Mouse (Mus musculus) stomach, postnatal 0 days (tissue): ENCODE measurements around the gene Cnfn. TPM values are rescaled to one million over a fixed set of nuclear protein-coding genes. Genes with fewer than 3 reads are reported as not detected.

ENCODE experiments used
- ATAC-seq: fragments of 200-750 bp; cut with Nextera tagmentation; 2 replicates; pipeline ENCODE4 v1.8.0; 2017; ENCODE audit not compliant: low FRiP score, low TSS enrichment
- DNase-seq: peaks from one replicate; pipeline ENCODE4 v3.0.0-alpha.2; 2016; ENCODE audit warnings: low spot score
- H3K27ac ChIP-seq: fragments of 300-500 bp; sonication (generic); replicated peaks from 2 replicates; pipeline ENCODE4 v1.5.1; 2014; ENCODE audit warnings: mild to moderate bottlenecking, control low read depth
- H3K27me3 ChIP-seq: fragments of 300-500 bp; sonication (generic); 2 replicates; pipeline ENCODE4 v1.6.1; 2014; ENCODE audit warnings: low read length; ENCODE audit not compliant: control insufficient read depth, insufficient read depth
- H3K36me3 ChIP-seq: fragments of 300-500 bp; sonication (generic); 2 replicates; pipeline ENCODE4 v1.6.1; 2014; ENCODE audit warnings: low read length, mixed read lengths; ENCODE audit not compliant: control insufficient read depth, insufficient read depth
- H3K4me1 ChIP-seq: fragments of 300-500 bp; sonication (generic); replicated peaks from 2 replicates; pipeline ENCODE4 v1.6.1; 2014; ENCODE audit warnings: antibody characterized with exemption; ENCODE audit not compliant: control insufficient read depth, insufficient read depth
- H3K4me2 ChIP-seq: fragments of 300-500 bp; sonication (generic); replicated peaks from 2 replicates; pipeline ENCODE4 v1.6.1; 2014; ENCODE audit warnings: low read depth, mild to moderate bottlenecking, control low read depth, moderate library complexity
- H3K4me3 ChIP-seq: fragments of 300-500 bp; sonication (generic); 2 replicates; pipeline ENCODE4 v1.5.1; 2014; ENCODE audit warnings: low read depth, low read length, control low read depth
- H3K9ac ChIP-seq: fragments of 300-500 bp; sonication (generic); 2 replicates; pipeline ENCODE4 v1.6.1; 2014; ENCODE audit warnings: mild to moderate bottlenecking, low read length, control low read depth, mixed read lengths
- H3K9me3 ChIP-seq: fragments of 300-500 bp; sonication (generic); 2 replicates; pipeline ENCODE4 v1.6.1; 2016; ENCODE audit warnings: low read length; ENCODE audit not compliant: control insufficient read depth
- CTCF ChIP-seq: IDR thresholded peaks from 2 replicates; pipeline ENCODE4 v1.5.1; 2016; ENCODE audit warnings: antibody characterized with exemption, low read depth, mild to moderate bottlenecking, moderate library complexity
- EP300 ChIP-seq: optimal IDR thresholded peaks from 2 replicates; pipeline ENCODE3; 2016; ENCODE audit warnings: antibody characterized with exemption
- WGBS: fragments of 180-500 bp; shearing (Covaris S2); extraction: QIAGEN DNeasy Blood & Tissue Kit; methylation state at CpG from one replicate; pipeline ENCODE4 v1.1.7; 2014; 5-methylcytosine and 5-hydroxymethylcytosine counted together
- polyA plus RNA-seq: library from polyadenylated mRNA; unstranded; fragments of >200 nt; fragmentation: Nextera tagmentation; extraction: Ambion mirVana; gene quantifications from 2 replicates; pipeline ENCODE4 v1.2.1, GENCODE M21; 2015

Cnfn gene
- polyA plus RNA-seq, 1 experiment from 2014 or later = 4,615 TPM

- H3K9ac ChIP-seq = no peak overlapping the region
- no peaks in the 10 kb centered on the region for H3K27me3 ChIP-seq
- H3K9me3 ChIP-seq = no peaks in the 10 kb centered on the region
- peaks cover 18% of the 10 kb centered on the region for H3K4me1 ChIP-seq
- 93% methylated on average over 18 of the region's 18 CpGs for WGBS
- no peak for TF ChIP-seq EP300
- no peak for TF ChIP-seq CTCF
- H3K27ac ChIP-seq = no peak overlapping the region
- H3K4me2 ChIP-seq = no peak overlapping the region
- H3K4me3 ChIP-seq = no peak overlapping the region
- DNase-seq (no peak), ATAC-seq (no peak)
- peaks cover 7% of the 10 kb centered on the region for H3K36me3 ChIP-seq
Measured at GRCm38 (mm10) chr7:25387811-25388440, 18.4 kb upstream of the Cnfn start.

- peaks cover 7% of the 10 kb centered on the region for H3K36me3 ChIP-seq
- H3K4me3 ChIP-seq = no peak overlapping the region
- ATAC-seq (peak; percentile 74), DNase-seq (peak; percentile 76)
- peak overlapping the region; percentile 28; the same call in 1 of the 2 replicates for H3K9ac ChIP-seq
- H3K9me3 ChIP-seq = no peaks in the 10 kb centered on the region
- H3K4me1 ChIP-seq = peaks cover 18% of the 10 kb centered on the region
- WGBS = 49% methylated on average over 12 of the region's 12 CpGs
- peak; percentile 28 for TF ChIP-seq EP300
- TF ChIP-seq CTCF = no peak; the same call in 1 of the 2 replicates
- H3K27me3 ChIP-seq = no peaks in the 10 kb centered on the region
- 0 out of 2 replicates have a peak overlapping the region, but pooled peaks have one; percentile 3 for H3K4me2 ChIP-seq
- H3K27ac ChIP-seq = peak overlapping the region; percentile 82
Measured at GRCm38 (mm10) chr7:25385850-25386555, 16.5 kb upstream of the Cnfn start.

- no peaks in the 10 kb centered on the region for H3K9me3 ChIP-seq
- DNase-seq = no peak
- no peak overlapping the region for H3K4me3 ChIP-seq
- H3K4me1 ChIP-seq = peaks cover 12% of the 10 kb centered on the region
- H3K36me3 ChIP-seq = peaks cover 7% of the 10 kb centered on the region
- no peak overlapping the region; the same call in 1 of the 2 replicates for H3K9ac ChIP-seq
- TF ChIP-seq EP300 = no peak
- TF ChIP-seq CTCF = no peak
- no peak overlapping the region for H3K4me2 ChIP-seq
- 88% methylated on average over 12 of the region's 12 CpGs for WGBS
- H3K27ac ChIP-seq = peak overlapping the region; percentile 82; the same call in 1 of the 2 replicates
- no peak for ATAC-seq
- H3K27me3 ChIP-seq = no peaks in the 10 kb centered on the region
Measured at GRCm38 (mm10) chr7:25385259-25385658, 15.7 kb upstream of the Cnfn start.

- Histone ChIP-seq H3K27ac (no peak overlapping the region), H3K27me3 (no peaks in the 10 kb centered on the region), H3K9me3 (no peaks in the 10 kb centered on the region), H3K4me2 (no peak overlapping the region), H3K36me3 (peaks cover 7% of the 10 kb centered on the region), H3K9ac (0 out of 2 replicates have a peak overlapping the region, but pooled peaks have one; percentile 13), H3K4me1 (peaks cover 9% of the 10 kb centered on the region), H3K4me3 (no peak overlapping the region)
- WGBS = 83% methylated on average over 9 of the region's 9 CpGs
- TF ChIP-seq EP300 (no peak), CTCF (no peak)
- no peak for DNase-seq
- ATAC-seq = no peak
Measured at GRCm38 (mm10) chr7:25384818-25385217, 15.3 kb upstream of the Cnfn start.

- WGBS = 87% methylated on average over 13 of the region's 13 CpGs
- ATAC-seq (no peak), DNase-seq (no peak)
- Histone ChIP-seq H3K9me3 (no peaks in the 10 kb centered on the region), H3K4me3 (no peak overlapping the region), H3K27ac (no peak overlapping the region), H3K4me2 (no peak overlapping the region), H3K36me3 (peaks cover 7% of the 10 kb centered on the region), H3K27me3 (no peaks in the 10 kb centered on the region), H3K4me1 (peaks cover 9% of the 10 kb centered on the region), H3K9ac (no peak overlapping the region)
- TF ChIP-seq CTCF (no peak), EP300 (no peak)
Measured at GRCm38 (mm10) chr7:25384318-25384717, 14.8 kb upstream of the Cnfn start.

- Histone ChIP-seq H3K36me3 (peaks cover 7% of the 10 kb centered on the region), H3K4me3 (no peak overlapping the region), H3K27me3 (no peaks in the 10 kb centered on the region), H3K4me1 (peaks cover 9% of the 10 kb centered on the region), H3K9me3 (no peaks in the 10 kb centered on the region), H3K9ac (no peak overlapping the region), H3K4me2 (no peak overlapping the region), H3K27ac (no peak overlapping the region)
- DNase-seq (no peak), ATAC-seq (no peak)
- WGBS = 85% methylated on average over 4 of the region's 4 CpGs
- TF ChIP-seq EP300 (no peak), CTCF (no peak)
Measured at GRCm38 (mm10) chr7:25383891-25384290, 14.4 kb upstream of the Cnfn start.
